Mouse (Mus musculus) embryo, embryonic 9.5 days (tissue): ENCODE data around the gene Col25a1.

Experiments used
- DNase-seq: peaks from one replicate; pipeline ENCODE4 v3.0.0-alpha.2; 2017; ENCODE audit errors: extremely low spot score

Col25a1 gene

GRCm38 (mm10) chr3:130565586-130565985, 434.3 kb downstream of the Col25a1 start:
- DNase-seq: no peak

- DNase-seq: no peak
Observed at GRCm38 (mm10) chr3:130568331-130569095, 437.2 kb downstream of the Col25a1 start.

GRCm38 (mm10) chr3:130573243-130573642, 441.9 kb downstream of the Col25a1 start:
- peak; percentile 12 for DNase-seq

GRCm38 (mm10) chr3:130574652-130575051, 443.4 kb downstream of the Col25a1 start:
- peak; percentile 34 for DNase-seq

- peak; percentile 19 for DNase-seq
Observed at GRCm38 (mm10) chr3:130576683-130577082, 445.4 kb downstream of the Col25a1 start.

GRCm38 (mm10) chr3:130579501-130579900, 448.2 kb downstream of the Col25a1 start:
- peak; percentile 22 for DNase-seq

- no peak for DNase-seq
Observed at GRCm38 (mm10) chr3:130581577-130581976, 450.3 kb downstream of the Col25a1 start.

- DNase-seq: no peak
Observed at GRCm38 (mm10) chr3:130582903-130583664, 451.8 kb downstream of the Col25a1 start.

GRCm38 (mm10) chr3:130584007-130584406, 452.7 kb downstream of the Col25a1 start:
- no peak for DNase-seq

GRCm38 (mm10) chr3:130595050-130595449, 463.7 kb downstream of the Col25a1 start:
- no peak for DNase-seq

- no peak for DNase-seq
Observed at GRCm38 (mm10) chr3:130601491-130601890, 470.2 kb downstream of the Col25a1 start.

GRCm38 (mm10) chr3:130607924-130608323, 476.6 kb downstream of the Col25a1 start:
- DNase-seq: peak; percentile 12

GRCm38 (mm10) chr3:130614444-130614843, 483.1 kb downstream of the Col25a1 start:
- DNase-seq: no peak

- DNase-seq: no peak
Observed at GRCm38 (mm10) chr3:130615625-130616024, 484.3 kb downstream of the Col25a1 start.

- peak; percentile 47 for DNase-seq
Observed at GRCm38 (mm10) chr3:130617439-130617898, 486.2 kb downstream of the Col25a1 start, which contains the start of gene Etnppl. Gene Etnppl (plus strand): TSS chr3:130617448.

- no peak for DNase-seq
Observed at GRCm38 (mm10) chr3:130620517-130621146, 489.3 kb downstream of the Col25a1 start.

GRCm38 (mm10) chr3:130628358-130628757, 497.1 kb downstream of the Col25a1 start:
- DNase-seq: no peak

GRCm38 (mm10) chr3:130633859-130634258, 502.6 kb downstream of the Col25a1 start:
- DNase-seq: no peak

- DNase-seq: no peak
Observed at GRCm38 (mm10) chr3:130646110-130646810, 515.0 kb downstream of the Col25a1 start.
